Mouse (Mus musculus): ENCODE measurements at regions not wholly inside any gene's neighbourhood (a gene's known extent, or its start where the extent isn't known, plus 50 kb on each side); places are given as distances from the start of the nearest gene placed in this dataset.

DNA sequence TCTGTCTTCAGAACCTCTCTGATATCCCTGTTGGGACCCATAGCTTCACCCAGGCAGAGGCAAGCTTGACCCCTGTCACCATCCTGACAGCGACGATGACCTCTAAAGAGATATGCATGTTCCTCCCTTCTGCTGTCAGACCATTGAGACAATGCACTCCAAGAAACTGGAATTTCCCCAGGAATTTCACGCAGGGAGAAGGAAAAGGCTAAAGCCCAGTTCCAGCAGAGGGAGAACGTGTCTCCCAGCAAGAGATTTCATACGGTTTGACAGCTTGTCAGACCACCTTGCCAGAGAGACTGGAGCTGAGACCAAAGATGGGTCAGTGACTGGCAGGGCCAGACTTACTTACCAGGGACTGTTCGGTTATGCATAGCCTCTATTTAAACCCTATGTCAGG lies 167.9 kb downstream of the Rplp1 start:
- ATAC-seq (ENCODE audit: low FRiP score, low read depth) = no peak
- DNase-seq (ENCODE audit: low spot score) = no peak
- Histone ChIP-seq H3K4me3 (replicated peaks; ENCODE audit: low read length) (no peak overlapping the region), H3K9me3 (ENCODE audit: control insufficient read depth, low read length) (peaks cover 6% of the 10 kb centered on the region; the same call in 1 of the 2 replicates), H3K36me3 (ENCODE audit: control insufficient read depth, insufficient read depth, low read length) (no peaks in the 10 kb centered on the region), H3K4me1 (ENCODE audit: control insufficient read depth, insufficient read depth, low read length) (no peaks in the 10 kb centered on the region), H3K4me2 (replicated peaks; ENCODE audit: low read depth, low read length, severe bottlenecking) (no peak overlapping the region), H3K27ac (replicated peaks; ENCODE audit: low read depth, low read length) (no peak overlapping the region), H3K9ac (ENCODE audit: low read depth, low read length, severe bottlenecking) (no peak overlapping the region), H3K27me3 (ENCODE audit: control insufficient read depth, insufficient read depth, low read length) (no peaks in the 10 kb centered on the region)
- TF ChIP-seq POLR2A (IDR thresholded peaks at IDR 0.05; ENCODE audit: borderline replicate concordance, extremely low read depth, insufficient read depth, insufficient read length) = no peak
- WGBS = 76% methylated on average over 6 of the region's 6 CpGs

- 55% methylated on average over 7 of the region's 7 CpGs for WGBS
- DNase-seq (ENCODE audit: low spot score) = no peak
- Histone ChIP-seq H3K36me3 (ENCODE audit: control insufficient read depth, insufficient read depth, low read length) (no peaks in the 10 kb centered on the region), H3K4me2 (replicated peaks; ENCODE audit: low read depth, low read length, severe bottlenecking) (no peak overlapping the region), H3K27ac (replicated peaks; ENCODE audit: low read depth, low read length) (no peak overlapping the region), H3K4me1 (ENCODE audit: control insufficient read depth, insufficient read depth, low read length) (no peaks in the 10 kb centered on the region), H3K9me3 (ENCODE audit: control insufficient read depth, low read length) (peaks cover under 1% of the 10 kb centered on the region; the same call in 1 of the 2 replicates), H3K4me3 (replicated peaks; ENCODE audit: low read length) (no peak overlapping the region), H3K27me3 (ENCODE audit: control insufficient read depth, insufficient read depth, low read length) (no peaks in the 10 kb centered on the region), H3K9ac (ENCODE audit: low read depth, low read length, severe bottlenecking) (no peak overlapping the region)
- TF ChIP-seq POLR2A (IDR thresholded peaks at IDR 0.05; ENCODE audit: borderline replicate concordance, extremely low read depth, insufficient read depth, insufficient read length) = no peak
- ATAC-seq (ENCODE audit: low FRiP score, low read depth) = no peak
Measured at GRCm38 (mm10) chr9:61745301-61745801, 169.0 kb downstream of the Rplp1 start.

GRCm38 (mm10) chr9:61733540-61733939 lies 180.8 kb downstream of the Rplp1 start:
- ATAC-seq (ENCODE audit: low FRiP score, low read depth) (no peak), DNase-seq (ENCODE audit: low spot score) (no peak)
- no peaks in the 10 kb centered on the region for H3K36me3 ChIP-seq (ENCODE audit: control insufficient read depth, insufficient read depth, low read length)
- H3K27ac ChIP-seq (replicated peaks; ENCODE audit: low read depth, low read length) = no peak overlapping the region
- WGBS = 56% methylated on average over 2 of the region's 2 CpGs
- H3K4me1 ChIP-seq (ENCODE audit: control insufficient read depth, insufficient read depth, low read length) = no peaks in the 10 kb centered on the region
- no peaks in the 10 kb centered on the region for H3K27me3 ChIP-seq (ENCODE audit: control insufficient read depth, insufficient read depth, low read length)
- no peaks in the 10 kb centered on the region for H3K9me3 ChIP-seq (ENCODE audit: control insufficient read depth, low read length)
- no peak overlapping the region for H3K4me2 ChIP-seq (replicated peaks; ENCODE audit: low read depth, low read length, severe bottlenecking)
- H3K9ac ChIP-seq (ENCODE audit: low read depth, low read length, severe bottlenecking) = no peak overlapping the region
- no peak for TF ChIP-seq POLR2A (IDR thresholded peaks at IDR 0.05; ENCODE audit: borderline replicate concordance, extremely low read depth, insufficient read depth, insufficient read length)
- no peak overlapping the region for H3K4me3 ChIP-seq (replicated peaks; ENCODE audit: low read length)

- no peak overlapping the region for H3K9ac ChIP-seq (ENCODE audit: low read depth, low read length, severe bottlenecking)
- ATAC-seq (ENCODE audit: low FRiP score, low read depth) (no peak), DNase-seq (ENCODE audit: low spot score) (no peak)
- H3K4me1 ChIP-seq (ENCODE audit: control insufficient read depth, insufficient read depth, low read length) = peaks cover 5% of the 10 kb centered on the region
- H3K9me3 ChIP-seq (ENCODE audit: control insufficient read depth, low read length) = no peaks in the 10 kb centered on the region
- no peaks in the 10 kb centered on the region for H3K36me3 ChIP-seq (ENCODE audit: control insufficient read depth, insufficient read depth, low read length)
- H3K4me2 ChIP-seq (replicated peaks; ENCODE audit: low read depth, low read length, severe bottlenecking) = no peak overlapping the region
- no peak for TF ChIP-seq POLR2A (IDR thresholded peaks at IDR 0.05; ENCODE audit: borderline replicate concordance, extremely low read depth, insufficient read depth, insufficient read length)
- H3K27ac ChIP-seq (replicated peaks; ENCODE audit: low read depth, low read length) = no peak overlapping the region
- H3K4me3 ChIP-seq (replicated peaks; ENCODE audit: low read length) = no peak overlapping the region
- 58% methylated on average over 4 of the region's 4 CpGs for WGBS
- no peaks in the 10 kb centered on the region for H3K27me3 ChIP-seq (ENCODE audit: control insufficient read depth, insufficient read depth, low read length)
Measured at GRCm38 (mm10) chr9:61732747-61733146, 181.6 kb downstream of the Rplp1 start.

- no peaks in the 10 kb centered on the region for H3K9me3 ChIP-seq (ENCODE audit: control insufficient read depth, low read length)
- H3K9ac ChIP-seq (ENCODE audit: low read depth, low read length, severe bottlenecking) = no peak overlapping the region
- no peak for TF ChIP-seq POLR2A (IDR thresholded peaks at IDR 0.05; ENCODE audit: borderline replicate concordance, extremely low read depth, insufficient read depth, insufficient read length)
- H3K27me3 ChIP-seq (ENCODE audit: control insufficient read depth, insufficient read depth, low read length) = no peaks in the 10 kb centered on the region
- DNase-seq (ENCODE audit: low spot score) (no peak), ATAC-seq (ENCODE audit: low FRiP score, low read depth) (no peak)
- H3K4me1 ChIP-seq (ENCODE audit: control insufficient read depth, insufficient read depth, low read length) = peaks cover 10% of the 10 kb centered on the region
- WGBS = 72% methylated on average over 4 of the region's 4 CpGs
- 0 out of 2 replicates have a peak overlapping the region, but pooled peaks have one; percentile 8 for H3K27ac ChIP-seq (replicated peaks; ENCODE audit: low read depth, low read length)
- H3K36me3 ChIP-seq (ENCODE audit: control insufficient read depth, insufficient read depth, low read length) = no peaks in the 10 kb centered on the region
- H3K4me2 ChIP-seq (replicated peaks; ENCODE audit: low read depth, low read length, severe bottlenecking) = no peak overlapping the region
- H3K4me3 ChIP-seq (replicated peaks; ENCODE audit: low read length) = no peak overlapping the region
Measured at GRCm38 (mm10) chr9:61728115-61728514, 186.2 kb downstream of the Rplp1 start.

DNA sequence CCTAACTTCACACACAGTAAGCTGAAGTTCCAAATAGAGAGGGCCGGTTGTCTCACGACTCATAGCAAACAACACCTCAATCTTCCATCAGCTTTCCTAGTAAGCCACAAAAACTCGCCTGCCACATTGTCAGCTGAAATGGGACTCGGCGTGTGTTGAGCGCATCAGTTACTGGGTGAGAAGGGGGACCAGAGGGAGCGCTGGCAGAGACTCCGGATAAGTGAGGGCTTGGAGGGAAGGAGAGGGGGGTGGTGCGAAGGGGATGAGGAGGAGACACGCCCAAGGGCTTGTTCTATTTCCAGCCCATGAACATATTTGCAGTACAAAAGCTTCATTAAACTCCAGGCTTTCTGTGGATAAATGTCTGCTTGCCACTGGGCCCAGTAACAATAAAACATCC lies 186.7 kb downstream of the Rplp1 start:
- DNase-seq (ENCODE audit: low spot score) = no peak
- no peaks in the 10 kb centered on the region for H3K36me3 ChIP-seq (ENCODE audit: control insufficient read depth, insufficient read depth, low read length)
- no peak overlapping the region for H3K4me3 ChIP-seq (replicated peaks; ENCODE audit: low read length)
- peaks cover 10% of the 10 kb centered on the region for H3K4me1 ChIP-seq (ENCODE audit: control insufficient read depth, insufficient read depth, low read length)
- no peaks in the 10 kb centered on the region for H3K9me3 ChIP-seq (ENCODE audit: control insufficient read depth, low read length)
- H3K27me3 ChIP-seq (ENCODE audit: control insufficient read depth, insufficient read depth, low read length) = no peaks in the 10 kb centered on the region
- no peak for TF ChIP-seq POLR2A (IDR thresholded peaks at IDR 0.05; ENCODE audit: borderline replicate concordance, extremely low read depth, insufficient read depth, insufficient read length)
- H3K4me2 ChIP-seq (replicated peaks; ENCODE audit: low read depth, low read length, severe bottlenecking) = no peak overlapping the region
- 29% methylated on average over 10 of the region's 10 CpGs for WGBS
- no peak for ATAC-seq (ENCODE audit: low FRiP score, low read depth)
- H3K27ac ChIP-seq (replicated peaks; ENCODE audit: low read depth, low read length) = no peak overlapping the region
- no peak overlapping the region for H3K9ac ChIP-seq (ENCODE audit: low read depth, low read length, severe bottlenecking)

Measured in limb, embryonic 14.5 days (tissue).